Mouse (Mus musculus) bone marrow macrophage, adult 2 months (primary cell): ENCODE results near the gene Lats2.

Source experiments
- CTCF ChIP-seq: IDR thresholded peaks from 2 replicates; pipeline ENCODE4 v1.5.1; 2012; ENCODE audit warnings: low read depth, mild to moderate bottlenecking, low read length, moderate library complexity
- POLR2A ChIP-seq: IDR thresholded peaks from 2 replicates; pipeline ENCODE4 v1.6.1; 2012; ENCODE audit warnings: mild to moderate bottlenecking, low read depth, low read length, borderline replicate concordance

GRCm38 (mm10) chr14:57664311-57664821 is 93.8 kb downstream of the Lats2 start:
- TF ChIP-seq CTCF = no peak
- TF ChIP-seq POLR2A = no peak
